Mouse (Mus musculus) adrenal gland, adult 18-20 months (tissue): ENCODE measurements around the gene Zhx3. TPM values are rescaled to one million over a fixed set of nuclear protein-coding genes. Genes with fewer than 3 reads are reported as not detected.

Experiments used
- total RNA-seq, 2 experiments: library from RNA; stranded (reverse); gene quantifications; 1 replicate in 1 of 2; 2 replicates in 1 of 2; pipeline ENCODE4 v1.2.3; 2021

The Zhx3 gene
- total RNA-seq, 2 experiments from 2014 or later = 50.5 to 91.1 TPM

Other genes starting within 250 kb of the Zhx3 start
- 100 to 1,000 TPM in 1 of 2 experiments, 10 to 100 TPM in 1; 83.5 to 105 TPM for gene Top1, start 227.1 kb downstream of the Zhx3 start, total RNA-seq
- gene Plcg1, start 141.7 kb downstream of the Zhx3 start, total RNA-seq = 10 to 100 TPM; 39.4 to 56.8 TPM
- 10 to 100 TPM; 12.9 to 46.6 TPM for gene Lpin3, start 7.7 kb upstream of the Zhx3 start, total RNA-seq
- gene Emilin3, start 39.3 kb upstream of the Zhx3 start, total RNA-seq = not detected
- 10 to 100 TPM; 20.9 to 26.9 TPM for gene Chd6, start 236.1 kb upstream of the Zhx3 start, total RNA-seq